Mouse (Mus musculus) G1E-ER4 (cell line): ENCODE data around the gene Kif5a. TPM values are rescaled to one million over a fixed set of nuclear protein-coding genes. Genes with fewer than 3 reads are reported as not detected.

Experiments used
- GATA1 ChIP-seq: IDR thresholded peaks from one replicate; pipeline ENCODE4 v1.8.0; 2012; ENCODE audit warnings: low read length, inconsistent platforms
- polyA plus RNA-seq: library from polyadenylated mRNA; stranded (reverse); fragments of >175 nt; gene quantifications from 2 replicates; pipeline ENCODE4 v1.2.3, GENCODE M21; 2012

Kif5a gene
- polyA plus RNA-seq, 1 experiment = 0.23 TPM

DNA sequence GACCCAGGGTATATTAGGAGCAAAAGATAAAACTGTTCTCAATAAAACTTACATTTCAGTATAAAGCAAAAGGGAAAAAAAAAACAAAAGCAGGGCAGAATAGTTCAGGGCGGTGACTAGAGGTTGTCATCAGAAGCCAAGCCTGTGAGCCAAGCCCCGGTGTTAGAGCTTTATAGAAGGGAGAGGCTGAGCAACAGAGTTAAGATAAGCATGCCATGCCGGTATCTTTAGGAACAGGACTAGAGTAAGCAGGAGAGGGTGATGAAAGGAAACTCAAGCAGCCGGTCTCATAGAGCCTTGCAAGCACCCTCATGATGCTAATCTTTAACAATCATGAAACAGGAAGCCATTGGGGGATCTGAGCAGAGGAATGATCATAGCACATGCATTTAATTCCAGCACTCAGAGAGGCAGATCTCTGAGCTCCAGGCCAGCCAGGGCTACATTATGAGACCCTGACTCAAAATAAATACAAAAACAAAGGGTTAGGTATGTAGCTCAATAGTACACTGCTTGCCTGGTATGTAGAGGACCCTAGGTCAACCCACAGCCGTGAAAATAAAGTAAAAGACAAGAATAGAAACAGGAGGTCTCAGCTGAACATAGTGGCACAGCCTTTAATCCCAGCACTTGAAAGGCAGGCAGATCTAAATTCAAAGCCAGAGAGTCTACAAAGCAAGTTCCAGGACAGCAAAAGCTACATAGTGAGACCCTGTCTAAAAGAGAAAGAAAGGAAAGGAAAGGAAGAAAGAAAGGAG is 28.9 kb upstream of the Kif5a start:
- TF ChIP-seq GATA1 = peak; percentile 72

DNA sequence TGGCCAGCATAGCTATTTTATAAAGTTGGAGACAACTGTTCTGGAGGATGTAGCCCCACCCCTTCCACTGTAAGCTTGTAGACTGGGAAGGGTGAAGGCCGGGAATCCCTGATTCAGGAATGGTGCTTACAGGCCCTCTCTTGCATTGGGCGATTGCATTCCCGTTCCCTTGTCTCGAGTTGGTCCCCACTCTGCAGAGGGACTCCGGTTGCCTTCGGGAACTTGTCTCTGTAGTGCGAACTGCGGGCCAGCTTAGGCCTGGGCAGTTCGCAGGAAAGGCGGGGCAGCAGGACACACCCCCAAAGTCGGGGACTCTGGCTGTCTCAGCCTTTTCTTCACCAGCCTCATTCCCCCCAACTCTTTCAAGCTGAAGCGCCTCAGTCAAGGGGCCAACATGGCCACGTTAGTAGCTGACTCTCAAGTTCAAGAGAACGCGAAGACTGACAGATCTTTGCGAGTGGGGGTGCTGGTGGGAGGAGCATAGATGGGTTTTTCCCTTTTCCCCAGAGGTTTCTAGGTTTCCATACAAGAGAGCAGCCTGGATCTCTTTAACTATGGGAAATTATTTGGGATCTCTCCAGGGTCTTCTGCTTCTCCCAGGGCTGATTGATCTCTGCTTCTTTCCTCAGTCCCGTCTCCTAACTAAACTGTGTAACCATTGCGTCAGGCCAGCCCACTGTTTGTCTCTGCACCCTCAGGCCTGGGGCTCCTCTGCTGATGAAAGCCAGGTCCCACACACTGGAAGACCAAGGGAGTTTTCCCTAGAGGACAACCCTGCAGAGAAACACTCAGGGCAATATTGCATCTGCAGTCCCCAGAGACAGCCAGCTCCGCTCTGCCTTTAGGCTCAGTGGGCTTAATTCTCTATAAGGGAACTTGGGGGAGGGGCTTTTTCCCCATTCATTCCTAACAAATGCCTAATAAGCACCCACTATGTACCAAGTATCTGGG is 28.1 kb upstream of the Kif5a start:
- no peak for TF ChIP-seq GATA1

DNA sequence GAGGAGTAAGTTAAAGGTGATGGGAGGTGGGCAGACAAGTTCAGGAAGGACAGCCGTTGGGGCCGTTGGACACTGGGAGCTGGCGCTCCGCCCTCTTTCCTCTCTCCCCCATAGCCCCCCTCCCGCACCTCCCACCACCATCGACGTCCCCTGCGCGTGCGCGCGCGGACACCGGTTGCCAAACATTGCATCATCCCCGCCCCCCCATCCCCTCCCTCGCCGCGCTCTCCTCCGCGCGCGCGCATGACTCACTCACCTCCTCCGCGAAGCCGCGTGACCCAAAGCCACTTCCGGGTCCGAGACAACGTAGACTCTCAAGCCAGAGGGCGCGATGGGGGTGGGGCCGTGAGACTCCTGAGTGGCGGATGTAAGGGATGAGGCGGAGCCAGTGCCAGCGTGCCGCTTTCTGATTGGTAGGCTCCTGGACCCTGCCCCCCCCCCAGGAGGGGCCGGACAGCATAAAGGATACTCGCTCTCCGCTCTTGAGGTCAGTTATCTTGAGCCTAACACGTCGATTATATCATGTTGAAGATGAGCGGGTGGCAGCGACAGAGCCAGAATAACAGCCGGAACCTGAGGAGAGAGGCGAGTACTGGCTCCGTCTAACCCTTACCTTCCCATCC is 27.3 kb upstream of the Kif5a start:
- no peak for TF ChIP-seq GATA1

DNA sequence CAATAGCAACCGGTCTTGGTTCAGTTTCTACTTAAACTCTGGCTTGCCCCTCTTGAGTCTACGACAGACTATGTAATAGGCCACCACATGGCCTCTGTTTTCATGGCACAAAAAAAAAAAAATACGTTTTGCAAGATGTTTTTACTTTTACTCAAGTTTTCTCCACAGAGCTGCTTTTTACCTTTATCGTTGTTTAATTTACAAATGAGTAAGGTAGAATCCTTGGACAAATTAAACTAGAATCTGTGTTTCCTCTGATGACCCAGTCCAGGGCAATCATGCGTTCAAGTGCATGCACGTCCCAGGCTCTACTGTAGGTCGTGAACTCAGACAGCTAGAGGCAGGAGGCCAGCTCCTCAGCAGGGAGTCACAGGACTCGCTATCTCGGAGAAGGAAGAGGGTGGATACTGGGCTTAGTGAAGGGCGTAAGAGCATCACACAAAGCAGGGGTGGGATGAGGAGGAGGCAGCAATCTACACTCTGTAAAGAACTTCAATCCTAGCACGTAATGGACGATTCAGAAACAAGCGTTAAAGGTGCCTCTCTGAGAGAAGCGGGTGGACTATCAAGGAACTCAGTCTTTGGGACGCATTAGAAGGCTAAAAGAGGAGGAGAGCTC is 26.5 kb upstream of the Kif5a start:
- TF ChIP-seq GATA1 = no peak

DNA sequence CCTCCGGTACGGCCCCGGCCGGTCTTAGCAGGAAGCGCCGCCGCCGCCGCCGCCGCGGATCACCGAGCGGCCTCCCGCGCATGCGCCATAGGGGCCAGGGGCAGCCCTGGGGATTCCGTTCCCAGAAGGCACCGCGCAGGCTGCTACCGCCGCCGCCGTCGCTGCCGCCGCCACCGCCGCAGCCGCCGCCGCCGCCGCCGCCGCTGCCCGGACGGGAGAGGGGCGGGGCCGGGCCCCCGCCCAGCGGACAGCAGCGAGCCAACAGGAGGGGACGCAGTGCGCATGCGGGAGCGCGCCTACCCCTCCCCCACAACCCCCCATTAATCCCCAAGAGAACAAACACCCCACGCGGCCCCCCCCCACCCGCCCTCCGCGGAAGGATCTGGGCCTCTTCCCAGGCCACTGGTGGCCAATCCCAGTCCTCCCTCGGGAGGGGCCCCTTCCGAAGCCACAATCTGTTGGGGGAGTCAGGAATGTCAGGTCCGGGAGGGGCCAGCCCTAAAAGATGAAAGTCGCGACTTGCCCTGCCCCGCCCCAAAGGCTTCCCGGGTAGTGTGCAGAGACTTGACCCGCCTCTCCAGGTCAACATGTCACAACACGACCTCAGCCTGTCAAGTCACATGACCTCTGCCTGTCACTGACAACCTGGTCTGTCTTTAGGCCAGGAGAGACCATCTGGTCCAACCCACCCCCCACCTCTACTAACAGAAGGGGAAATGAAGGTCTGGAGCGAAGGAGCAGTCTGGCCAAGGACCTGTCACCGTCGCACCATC is 25.8 kb upstream of the Kif5a start, which contains the start of gene Mbd6:
Gene Mbd6, minus strand, starts transcription at position 219 of the 773 bp plus-strand sequence.
- TF ChIP-seq GATA1 = no peak

DNA sequence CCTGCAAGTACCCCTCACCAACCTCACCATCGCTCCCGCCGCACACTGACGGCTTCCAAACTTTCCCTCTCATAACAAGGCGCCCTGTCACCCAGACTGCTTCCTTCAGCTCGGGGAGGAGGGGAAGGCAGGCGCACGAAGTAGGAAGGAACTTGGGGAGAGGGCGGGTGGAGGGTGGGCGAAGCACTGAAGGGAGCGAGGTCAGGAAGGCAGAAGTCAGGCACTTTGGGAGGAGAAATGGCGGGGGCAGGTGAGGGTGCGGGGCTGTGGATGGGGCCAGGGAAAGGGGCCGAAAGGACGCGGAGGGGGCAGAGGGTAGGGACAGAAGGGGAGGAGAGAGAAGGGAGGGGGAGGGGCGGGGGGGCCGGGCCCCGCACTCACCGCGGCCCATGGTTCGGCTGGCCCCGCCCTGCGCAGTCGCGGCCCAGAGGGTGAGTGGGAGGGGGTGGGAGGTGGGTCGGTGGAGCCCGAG is 25.2 kb upstream of the Kif5a start:
- no peak for TF ChIP-seq GATA1

DNA sequence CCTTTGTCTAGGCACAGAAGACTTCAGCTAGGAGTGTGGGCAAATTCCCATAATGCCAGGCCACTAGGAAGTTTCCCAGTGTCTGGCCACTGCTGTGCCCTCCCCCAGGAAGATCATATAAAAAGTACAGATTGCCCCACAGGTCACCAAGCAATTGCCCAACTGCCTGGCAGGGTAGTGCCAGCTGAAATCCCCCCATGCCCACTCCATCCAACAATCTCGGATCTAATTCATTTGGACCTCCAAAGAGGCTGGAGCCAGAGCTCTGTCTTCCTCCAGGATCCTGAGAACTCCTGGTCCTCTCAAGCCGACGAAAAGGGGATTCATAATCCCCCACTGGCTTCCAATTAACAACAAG is 24.8 kb upstream of the Kif5a start:
- no peak for TF ChIP-seq GATA1

DNA sequence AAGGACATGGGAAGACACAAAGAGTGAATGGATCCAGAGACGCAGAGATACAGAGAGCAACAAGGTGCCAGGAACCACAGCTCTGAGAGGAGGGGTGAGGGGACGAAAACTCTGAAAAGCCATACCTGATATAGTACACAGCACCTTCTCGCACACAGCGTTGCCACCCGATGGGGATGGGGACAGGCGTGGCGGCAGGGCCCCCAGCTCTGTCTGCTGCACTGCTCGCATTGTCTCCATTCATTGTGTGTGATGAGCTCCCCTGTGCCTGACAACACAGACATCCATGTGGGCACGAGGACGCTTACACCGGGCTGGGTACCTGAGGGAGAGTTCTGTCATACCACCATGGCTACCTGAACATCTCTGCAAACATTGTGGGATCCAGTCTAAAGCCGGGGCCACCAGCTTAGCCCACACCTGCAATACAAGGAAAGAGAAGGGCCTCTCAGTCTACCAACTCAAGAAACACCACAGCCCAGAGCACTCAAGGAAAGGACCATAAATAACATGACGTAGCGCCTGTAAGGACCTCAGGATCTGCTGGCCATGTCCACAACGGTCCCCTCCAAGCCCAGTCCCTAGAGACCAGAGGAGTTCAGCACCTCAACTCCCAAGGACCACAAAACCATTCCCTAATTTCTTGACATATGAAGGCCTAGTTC is 24.3 kb upstream of the Kif5a start:
- no peak for TF ChIP-seq GATA1

DNA sequence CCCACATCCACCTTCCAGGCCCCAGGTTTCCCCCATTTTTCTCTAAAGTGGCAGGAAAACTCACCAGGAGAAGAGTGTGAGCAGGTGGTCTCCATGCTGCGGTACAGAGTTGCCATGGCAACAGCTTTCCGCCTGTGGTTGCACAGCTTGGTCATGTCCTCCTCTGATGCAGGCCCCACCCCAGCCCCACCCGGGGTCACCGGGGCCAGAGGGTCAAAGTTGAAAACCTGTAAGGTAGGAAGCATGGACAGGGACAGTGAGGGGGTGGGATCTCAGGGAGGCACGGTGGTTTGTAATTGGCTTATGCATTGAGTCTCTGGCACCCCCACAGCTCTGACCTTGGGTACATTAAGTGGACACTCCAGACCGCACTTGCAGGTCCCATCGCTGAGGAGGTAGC is 23.6 kb upstream of the Kif5a start:
- no peak for TF ChIP-seq GATA1

DNA sequence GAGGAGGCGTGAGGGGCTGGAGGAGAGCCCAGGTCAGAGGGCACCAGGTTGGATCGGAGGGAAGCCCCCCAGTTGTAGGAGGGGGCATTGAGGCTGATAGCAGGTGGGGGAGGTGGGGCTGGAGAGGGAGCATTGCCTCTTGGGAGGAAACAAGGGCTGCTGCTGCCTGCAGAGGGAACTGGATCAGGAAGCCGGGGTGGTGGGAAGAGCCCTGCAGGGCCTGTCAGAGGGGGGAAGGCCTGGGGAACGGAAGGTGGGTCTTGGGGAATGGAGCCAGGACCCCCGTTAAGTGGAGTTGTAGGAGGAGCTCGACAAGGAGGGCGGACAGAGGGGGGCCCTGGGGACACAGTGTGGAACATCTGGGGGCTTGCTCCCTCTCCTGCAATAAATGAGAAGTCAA is 23.0 kb upstream of the Kif5a start:
- TF ChIP-seq GATA1 = no peak

DNA sequence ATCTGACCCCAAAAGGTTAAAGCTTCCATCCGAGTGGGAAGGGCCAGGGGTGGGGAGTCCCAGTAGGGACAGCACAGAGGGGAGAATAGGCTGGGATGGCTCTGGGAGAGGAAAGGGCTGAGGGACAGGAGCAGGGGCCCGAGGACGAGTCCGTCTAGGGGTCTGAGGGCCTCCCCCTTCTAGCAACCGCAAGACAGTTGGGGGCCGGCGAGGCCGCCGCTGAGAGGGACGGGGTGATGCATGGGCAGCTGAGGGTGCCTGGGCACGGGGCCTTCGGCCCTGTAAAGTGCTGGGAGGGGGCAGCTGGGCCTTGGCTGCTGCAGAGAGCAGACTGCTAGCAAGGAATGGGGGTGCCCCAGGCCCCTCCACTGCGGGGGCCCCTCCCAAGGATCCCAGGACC is 22.5 kb upstream of the Kif5a start:
- TF ChIP-seq GATA1 = no peak

DNA sequence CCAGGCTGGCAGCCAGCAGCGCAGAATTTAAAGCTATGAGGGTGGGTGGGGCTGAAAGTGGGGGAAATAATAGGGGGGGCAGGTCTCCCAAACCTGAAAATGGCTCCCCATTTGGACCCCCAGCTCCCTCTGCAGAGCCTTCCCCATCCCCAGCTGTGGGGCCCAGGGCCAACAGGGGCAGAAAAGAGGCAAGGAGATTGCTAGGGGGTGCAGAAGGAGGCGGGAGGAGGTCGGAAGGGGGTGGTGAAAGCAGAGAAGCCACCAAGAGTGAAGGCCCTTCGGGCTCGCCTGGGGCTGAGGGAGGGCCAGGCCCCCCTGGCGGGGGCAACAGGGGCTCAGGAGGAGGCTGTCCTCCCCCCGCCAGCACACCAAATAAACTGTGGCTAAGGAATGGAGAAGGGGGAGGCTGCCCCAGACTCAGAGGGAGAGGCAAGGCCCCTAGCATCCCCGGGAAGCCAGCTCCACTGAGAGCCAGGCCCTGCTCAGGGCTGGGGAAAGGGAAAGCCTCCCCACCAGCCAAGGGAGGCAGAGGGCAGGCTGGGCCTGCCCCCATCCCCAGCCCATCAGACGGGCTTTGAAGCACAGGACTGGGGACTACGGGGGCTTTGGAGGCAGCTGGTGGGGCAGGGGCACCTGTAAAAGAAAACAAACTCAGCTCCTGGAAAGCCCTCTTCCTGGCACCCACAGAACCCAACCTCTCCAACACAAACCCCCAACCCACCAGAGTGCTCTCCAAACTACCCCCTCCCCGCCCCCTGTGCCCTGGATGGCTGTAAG is 21.8 kb upstream of the Kif5a start:
- TF ChIP-seq GATA1 = no peak

DNA sequence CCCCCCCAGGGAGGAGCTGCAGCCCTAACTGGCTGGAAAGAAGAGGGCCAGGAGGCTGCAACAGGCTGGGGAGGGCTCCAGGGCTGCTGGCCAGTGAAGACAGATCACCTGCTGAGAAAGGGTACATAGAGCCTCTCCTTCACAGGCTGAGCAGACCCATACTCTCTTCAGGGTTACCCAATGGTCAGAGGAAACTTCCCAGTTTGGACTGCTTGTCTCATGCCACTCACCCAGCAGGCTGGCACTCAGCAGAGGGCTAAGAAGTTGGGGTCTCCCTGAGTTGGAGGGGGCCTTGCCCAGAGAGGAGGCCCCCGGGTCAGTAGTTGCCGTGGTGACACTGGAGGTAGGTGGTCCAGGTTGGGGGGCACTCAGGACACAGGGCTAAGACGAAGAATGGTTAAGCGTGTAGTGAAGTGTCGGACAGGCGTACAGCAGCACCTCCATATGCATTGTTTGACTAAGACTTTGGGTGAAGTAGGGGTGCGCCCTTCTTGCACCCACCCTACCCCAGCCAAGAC is 21.0 kb upstream of the Kif5a start:
- TF ChIP-seq GATA1 = no peak
